Mouse (Mus musculus): ENCODE measurements at regions not wholly inside any gene's neighbourhood (a gene's known extent, or its start where the extent isn't known, plus 50 kb on each side); places are given as distances from the start of the nearest gene placed in this dataset.
"Not testable (repeated sequence)": the region's sequence is repeated elsewhere in the genome, so short reads cannot be mapped to it uniquely, and the experiment has no call there.

- no peak for DNase-seq
Measured at GRCm38 (mm10) chr13:52328766-52329165, 202.3 kb downstream of the Diras2 start.

DNA sequence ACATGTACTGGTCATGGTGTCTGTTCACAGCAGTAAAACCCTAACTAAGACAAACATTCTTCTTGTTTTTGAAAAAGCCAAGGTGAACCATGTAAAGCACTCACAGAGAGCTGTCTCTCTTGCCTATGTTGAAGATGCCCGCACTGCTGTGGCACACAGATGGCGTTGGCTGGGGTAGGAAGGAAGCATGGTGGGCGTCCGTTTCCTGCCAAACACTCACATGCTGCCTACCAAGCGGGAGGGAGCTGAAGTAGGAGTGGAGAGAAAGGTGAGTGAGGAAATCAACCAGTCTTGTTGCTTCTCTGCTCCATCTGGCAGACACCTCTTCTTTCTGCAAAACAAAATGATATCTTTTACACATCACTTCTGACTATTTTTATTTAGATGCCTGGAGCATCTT lies 200.0 kb downstream of the Diras2 start:
- no peak for DNase-seq

DNA sequence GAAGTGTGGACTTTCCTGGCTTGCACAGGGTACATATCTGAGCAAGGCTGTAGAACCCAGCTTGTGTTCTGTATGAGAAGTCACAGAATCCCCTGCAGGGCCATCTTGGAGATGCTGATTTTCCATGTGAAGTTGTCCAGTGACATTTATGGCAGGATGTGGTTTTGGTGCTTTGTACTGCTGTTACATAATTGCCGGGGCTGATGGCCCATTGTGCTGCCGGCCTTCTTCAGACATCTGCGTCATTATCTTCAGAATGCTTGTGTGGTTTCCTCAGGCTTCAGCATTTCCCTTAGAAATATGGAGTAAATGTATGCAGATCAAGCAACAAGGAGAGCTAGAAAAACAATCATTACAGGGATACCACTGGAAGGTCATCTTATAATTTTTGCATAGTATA lies 196.1 kb downstream of the Diras2 start:
- DNase-seq: no peak

DNA sequence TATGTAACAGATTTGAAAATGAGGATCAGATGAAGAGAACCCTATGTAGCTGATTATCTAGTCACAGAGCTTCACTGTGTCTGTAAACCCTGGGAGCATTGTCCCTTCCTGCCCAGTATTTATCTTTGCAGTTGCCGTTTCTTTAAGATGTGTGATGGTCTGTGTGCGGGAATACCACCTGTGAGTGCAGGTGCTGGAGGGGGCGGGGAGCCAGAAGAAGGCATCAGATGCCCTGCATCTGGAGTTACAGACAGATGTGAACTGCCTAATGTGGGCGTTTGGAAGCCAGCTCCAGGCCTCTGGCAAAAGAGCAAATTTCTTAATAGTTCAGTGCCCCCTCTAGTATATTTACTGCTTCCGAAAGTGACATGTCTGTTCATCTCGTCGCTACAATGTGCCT lies 193.1 kb downstream of the Diras2 start:
- DNase-seq: no peak

GRCm38 (mm10) chr13:52339156-52339555 lies 191.9 kb downstream of the Diras2 start:
- no peak for DNase-seq

DNA sequence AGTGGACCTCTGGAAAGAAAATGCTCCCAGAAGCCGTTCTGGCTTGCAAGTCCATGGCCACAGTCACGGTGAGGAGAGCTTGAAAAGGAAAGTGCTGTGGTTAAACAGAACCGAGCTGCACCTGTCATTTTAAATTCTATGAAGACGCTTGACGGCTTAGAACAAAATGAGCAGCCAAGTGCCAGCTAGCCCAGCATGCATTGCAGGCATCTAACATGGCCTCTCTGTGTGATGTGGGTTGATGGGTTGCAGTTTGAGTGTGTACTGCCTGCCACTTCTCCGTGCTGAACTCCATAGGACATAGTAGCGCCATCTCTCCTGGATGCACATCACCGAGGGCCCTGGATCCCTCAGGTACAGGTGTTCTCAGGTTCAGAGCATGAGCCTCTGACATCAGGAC lies 189.1 kb downstream of the Diras2 start:
- DNase-seq: no peak

DNA sequence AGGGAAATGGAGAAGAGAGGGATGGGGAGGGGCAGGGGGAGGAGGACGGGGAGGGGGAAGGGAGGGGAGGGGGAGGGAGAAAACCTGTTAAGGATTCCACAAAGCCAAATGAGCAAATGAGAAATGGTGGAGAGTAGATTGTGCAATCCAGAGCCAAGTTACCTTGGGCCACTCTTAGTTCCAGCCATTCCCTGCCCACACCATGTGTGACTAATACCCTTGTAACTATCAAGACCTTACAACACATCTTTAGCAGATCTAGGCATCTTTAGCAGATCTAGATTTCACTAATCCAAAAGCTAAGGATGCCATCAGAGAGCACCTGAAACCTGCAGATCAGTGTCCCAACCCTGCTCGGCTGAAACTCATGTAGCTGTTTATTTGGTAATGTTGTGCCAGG lies 186.7 kb downstream of the Diras2 start:
- no peak for DNase-seq

GRCm38 (mm10) chr13:52344853-52345252 lies 186.2 kb downstream of the Diras2 start:
- no peak for DNase-seq

- no peak for DNase-seq
Measured at GRCm38 (mm10) chr13:52345375-52346026, 185.6 kb downstream of the Diras2 start.

- DNase-seq: no peak
Measured at GRCm38 (mm10) chr13:52346027-52346375, 185.1 kb downstream of the Diras2 start.

DNA sequence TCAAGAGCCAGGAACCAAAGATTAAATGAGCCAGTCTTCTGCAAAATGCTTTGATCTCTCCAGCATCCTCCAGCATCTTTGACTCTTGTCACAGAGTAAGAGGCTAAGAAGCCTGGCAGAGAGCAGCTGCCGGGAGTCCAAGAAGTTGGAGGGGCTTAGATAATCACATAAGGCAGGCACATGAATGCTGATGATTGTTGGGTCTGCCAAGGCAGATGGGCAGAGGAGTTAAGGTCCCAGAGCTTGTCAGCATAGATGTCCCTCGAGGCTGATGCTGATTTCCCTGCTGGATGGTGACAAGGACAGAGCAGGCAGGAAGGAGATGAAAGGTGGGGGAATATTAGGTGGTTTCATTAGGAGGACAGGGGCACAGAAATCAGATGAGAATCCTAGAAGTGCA lies 183.4 kb downstream of the Diras2 start:
- no peak for DNase-seq

GRCm38 (mm10) chr13:52349606-52350005 lies 181.5 kb downstream of the Diras2 start:
- no peak for DNase-seq

GRCm38 (mm10) chr13:52352576-52352975 lies 178.5 kb downstream of the Diras2 start:
- no peak for DNase-seq

DNA sequence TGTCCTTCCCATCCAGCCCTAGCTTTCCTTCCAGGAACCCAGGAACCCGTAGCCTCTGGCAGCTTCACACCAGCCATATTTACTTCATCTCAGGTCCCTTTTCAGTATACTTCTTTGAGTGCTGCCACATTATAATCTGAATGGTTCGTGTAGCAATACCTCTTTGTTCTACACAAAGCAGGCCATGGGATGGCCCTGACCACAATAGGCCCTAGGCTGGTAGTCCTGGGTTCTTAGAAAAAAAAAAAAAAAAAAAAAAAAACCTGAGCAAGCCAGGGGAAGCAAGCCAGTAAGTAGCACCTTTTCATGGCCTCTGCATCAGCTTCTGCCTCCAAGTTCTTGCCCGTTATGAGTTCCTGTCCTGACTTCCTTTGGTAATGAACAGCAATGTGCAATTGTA lies 177.6 kb downstream of the Diras2 start:
- DNase-seq: no peak

DNA sequence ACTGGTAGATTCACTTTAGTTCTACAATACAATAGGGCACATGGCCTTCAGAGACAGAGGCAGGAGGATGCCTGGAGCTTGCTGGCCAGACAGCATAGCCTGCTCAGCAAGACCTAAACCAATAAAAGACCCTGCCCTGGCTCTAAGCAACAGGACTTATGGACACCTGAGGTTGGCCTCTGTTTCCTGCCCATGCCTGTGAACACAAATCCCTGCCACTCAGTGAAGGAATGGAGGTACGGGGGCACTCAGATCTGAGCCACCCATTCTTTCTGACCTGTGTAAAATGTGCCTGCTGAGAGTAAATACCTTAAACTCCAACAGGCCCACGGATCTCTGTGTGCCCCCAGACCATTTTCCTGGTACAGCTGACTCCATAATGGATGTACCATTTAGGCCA lies 177.1 kb downstream of the Diras2 start:
- no peak for DNase-seq

DNA sequence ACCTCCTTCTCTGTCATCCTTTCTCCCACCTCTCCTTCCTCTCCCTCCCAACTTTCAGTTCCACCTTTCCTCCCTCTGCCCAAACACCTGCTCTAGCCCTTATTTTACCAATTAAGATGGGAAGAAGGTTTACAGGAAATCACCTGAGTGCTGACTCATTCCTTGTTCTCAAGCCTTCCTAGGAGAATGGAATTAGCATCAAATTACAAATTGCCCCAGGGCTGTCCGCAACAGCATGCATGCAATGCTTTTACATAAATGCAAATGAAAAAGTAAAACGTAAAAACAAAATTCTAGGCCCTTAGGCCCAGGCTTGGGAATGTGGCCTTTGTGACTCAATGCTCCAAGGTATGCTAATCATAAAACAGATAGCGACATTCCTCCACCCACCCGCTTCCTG lies 175.2 kb downstream of the Diras2 start:
- not testable (repeated sequence) for DNase-seq

- DNase-seq: not testable (repeated sequence)
Measured at GRCm38 (mm10) chr13:52359332-52359731, 171.7 kb downstream of the Diras2 start.

- no peak for DNase-seq
Measured at GRCm38 (mm10) chr13:52361177-52361846, 169.8 kb downstream of the Diras2 start.

DNA sequence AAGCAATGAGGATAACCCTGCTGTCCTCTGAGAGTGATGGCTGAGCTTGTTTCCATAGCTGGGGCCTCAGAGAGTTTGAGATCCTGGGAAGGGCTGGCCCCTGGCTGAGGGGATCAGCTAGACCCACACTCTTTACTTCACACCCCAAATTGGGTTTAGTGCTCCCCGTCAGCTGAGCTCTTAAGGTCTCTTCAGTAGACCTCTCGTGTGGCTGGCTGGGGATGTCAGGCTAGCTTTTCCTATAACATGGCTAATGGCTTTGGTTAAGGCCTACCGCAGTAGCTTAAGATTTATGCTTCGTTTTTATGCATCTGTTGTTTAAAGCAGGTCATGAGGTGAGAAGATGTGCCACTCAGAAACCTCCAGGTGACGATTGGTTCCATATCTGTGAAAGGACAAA lies 168.8 kb downstream of the Diras2 start:
- DNase-seq: no peak

DNA sequence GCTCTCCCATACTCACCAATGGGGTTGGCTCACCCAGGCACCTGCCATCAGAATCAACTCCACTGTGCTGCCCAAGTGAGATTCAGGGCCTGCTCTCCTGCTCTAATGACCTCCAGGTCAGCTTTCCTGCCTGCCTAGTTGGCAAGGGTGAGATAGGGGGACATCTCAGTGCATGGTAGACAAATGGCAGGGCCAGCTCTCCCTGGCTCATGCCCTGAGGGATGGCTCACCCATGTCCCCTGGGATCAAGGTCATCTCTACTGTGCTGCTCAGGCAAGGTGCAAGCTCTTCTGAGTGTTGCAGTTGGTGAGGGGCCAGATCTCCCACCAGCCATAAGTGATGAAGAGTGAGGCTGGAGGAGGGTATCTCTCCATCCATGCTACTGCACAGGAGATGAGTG lies 161.2 kb downstream of the Diras2 start:
- no peak for DNase-seq

DNA sequence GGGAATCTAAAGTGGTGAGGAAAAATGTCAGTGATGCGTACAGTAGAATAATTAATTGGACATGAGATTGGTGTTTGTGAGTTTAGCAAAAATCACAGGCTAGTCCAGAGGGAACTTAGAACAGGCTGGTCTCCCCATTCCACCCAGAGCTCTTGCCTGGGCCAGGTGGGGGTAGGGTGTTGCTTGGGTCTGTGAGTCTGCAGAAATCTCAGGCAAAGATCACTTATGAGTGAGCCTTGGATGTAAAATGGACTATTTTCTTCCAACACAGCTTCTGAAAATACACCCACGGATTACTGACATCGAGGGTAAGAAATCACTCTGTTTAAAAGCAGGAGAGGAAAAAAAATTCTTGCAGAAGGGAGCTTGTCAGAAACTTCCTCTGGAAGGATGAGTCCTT lies 159.1 kb downstream of the Diras2 start:
- DNase-seq: no peak

DNA sequence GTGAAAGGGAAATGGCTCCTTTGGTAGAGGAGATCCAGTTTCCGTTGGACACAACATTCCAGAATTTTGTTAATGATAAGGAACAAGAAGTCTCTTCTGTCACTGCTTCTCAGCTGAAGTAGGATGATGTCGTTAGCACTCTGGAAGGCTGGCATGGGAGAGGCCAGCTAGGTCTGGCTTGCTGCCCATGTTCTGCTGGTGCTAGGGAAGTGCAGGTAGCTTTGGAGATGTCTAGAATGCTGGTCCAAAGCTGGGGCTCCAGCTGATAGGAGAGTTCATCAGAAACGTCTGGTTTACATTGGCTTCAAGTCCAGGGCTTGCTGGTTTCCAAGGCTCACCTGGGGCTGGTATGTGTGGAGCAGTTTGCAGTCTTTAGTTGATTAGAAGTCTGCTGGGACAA lies 156.3 kb downstream of the Diras2 start:
- no peak for DNase-seq

DNA sequence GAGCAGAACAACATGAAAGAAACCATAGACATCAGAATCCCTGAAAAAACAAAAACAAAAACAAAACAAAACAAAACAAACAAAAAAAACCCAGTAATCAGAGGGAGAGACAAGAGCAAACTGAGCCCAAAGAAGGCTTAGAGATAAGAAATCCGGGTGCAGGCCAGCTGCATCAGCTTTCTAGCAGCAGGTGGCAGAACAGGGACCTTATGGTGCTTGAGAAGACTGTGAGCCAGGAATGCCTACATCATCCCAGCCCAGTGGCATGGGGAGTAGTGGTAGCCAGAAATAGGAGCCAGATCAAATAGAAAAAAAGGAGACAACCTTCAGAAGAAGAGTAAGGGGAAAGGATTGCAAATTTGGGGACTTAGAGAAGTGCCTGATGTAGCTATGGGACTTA lies 152.8 kb downstream of the Diras2 start:
- no peak for DNase-seq

- no peak for DNase-seq
Measured at GRCm38 (mm10) chr13:52389271-52389670, 141.8 kb downstream of the Diras2 start.
